In the genomic region with DNA sequence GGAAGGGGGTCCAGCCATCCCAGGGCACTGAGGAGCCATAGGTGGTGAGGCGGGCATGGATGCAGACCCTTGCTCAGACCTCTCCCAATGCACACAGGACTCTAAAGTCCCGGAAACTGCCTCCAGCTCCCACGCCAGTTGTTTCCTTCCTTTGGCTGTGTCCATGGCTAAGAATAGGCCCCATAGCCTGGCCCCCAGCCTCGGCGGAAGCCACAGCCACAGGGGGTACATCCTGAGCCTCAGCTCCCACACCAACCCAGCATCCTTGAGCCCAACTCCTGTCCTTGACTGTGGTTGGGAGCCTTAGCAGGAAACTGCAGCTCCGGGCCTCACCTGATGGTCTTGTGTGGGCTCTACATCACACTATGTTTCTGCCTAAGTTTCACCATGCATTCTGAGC, we compare ENCODE assay signal across 8 mouse cellular contexts. TPM values are rescaled to one million over a fixed set of nuclear protein-coding genes. Genes with fewer than 3 reads are reported as not detected.
DNase-seq lines count a peak whose midpoint lies in the region; ATAC-seq and TF ChIP-seq lines count a peak whose summit lies in the region.

No protein-coding gene starts in this region.

- no peak overlapping the region for H3K4me3 ChIP-seq in embryonic facial prominence, embryonic 12.5 days
- no peak overlapping the region for H3K4me3 ChIP-seq in hindbrain, embryonic 16.5 days (ENCODE audit: low read length)
- no peak overlapping the region for H3K4me3 ChIP-seq in liver, postnatal 0 days (ENCODE audit: low read depth, low read length)

- peak; percentile 70 to 77 for DNase-seq in adrenal gland, adult (ENCODE audit: inconsistent age in 2 of 2, low spot score in 1 of 2)
- DNase-seq in adrenal gland, adult 8-10 months: no peak
- no peak for DNase-seq in liver, postnatal 0 days
- no peak for DNase-seq in embryo, embryonic 9.5 days (ENCODE audit: extremely low spot score)
- DNase-seq in cerebellum, postnatal 10 days: no peak
- DNase-seq in frontal cortex, postnatal 25 days (ENCODE audit: low spot score in 2 of 2): no peak

- no peak overlapping the region for H3K4me2 ChIP-seq in embryonic facial prominence, embryonic 12.5 days (replicated peaks)
- no peak overlapping the region for H3K4me2 ChIP-seq in hindbrain, embryonic 16.5 days (ENCODE audit: low read length)
- no peak overlapping the region for H3K4me2 ChIP-seq in liver, postnatal 0 days (ENCODE audit: low read depth, low read length)

- peaks cover 22% of the 10 kb centered on the region for H3K4me1 ChIP-seq in embryonic facial prominence, embryonic 12.5 days
- H3K4me1 ChIP-seq in hindbrain, embryonic 16.5 days (ENCODE audit: control insufficient read depth, insufficient read depth, low read depth, low read length): peaks cover 7% of the 10 kb centered on the region
- H3K4me1 ChIP-seq in liver, postnatal 0 days (ENCODE audit: insufficient read depth): peaks cover 12% of the 10 kb centered on the region; the same call in 1 of the 2 replicates

- no peak for TF ChIP-seq CTCF in liver, postnatal 0 days (IDR thresholded peaks at IDR 0.05; ENCODE audit: low read depth)

- peak; percentile 52; the same call in 1 of the 2 replicates for TF ChIP-seq EP300 in liver, postnatal 0 days (IDR thresholded peaks at IDR 0.05; ENCODE audit: low read depth)

- H3K27me3 ChIP-seq in embryonic facial prominence, embryonic 12.5 days: peaks cover 5% of the 10 kb centered on the region; the same call in 1 of the 2 replicates
- no peaks in the 10 kb centered on the region for H3K27me3 ChIP-seq in hindbrain, embryonic 16.5 days (replicated peaks; ENCODE audit: control insufficient read depth, insufficient read depth, low read length)
- no peaks in the 10 kb centered on the region for H3K27me3 ChIP-seq in liver, postnatal 0 days (ENCODE audit: insufficient read depth, low read length)

- H3K27ac ChIP-seq in embryonic facial prominence, embryonic 12.5 days: no peak overlapping the region
- H3K27ac ChIP-seq in hindbrain, embryonic 16.5 days (ENCODE audit: low read depth, low read length): 0 out of 2 replicates have a peak overlapping the region, but pooled peaks have one; percentile 29
- H3K27ac ChIP-seq in liver, postnatal 0 days (ENCODE audit: low read depth): peak overlapping the region; percentile 56

- peaks cover 55% of the 10 kb centered on the region for H3K36me3 ChIP-seq in embryonic facial prominence, embryonic 12.5 days
- H3K36me3 ChIP-seq in hindbrain, embryonic 16.5 days (ENCODE audit: control insufficient read depth, insufficient read depth, low read length): peaks cover 45% of the 10 kb centered on the region
- H3K36me3 ChIP-seq in liver, postnatal 0 days (replicated peaks; ENCODE audit: insufficient read depth, low read length): peaks cover 44% of the 10 kb centered on the region

- no peaks in the 10 kb centered on the region for H3K9me3 ChIP-seq in embryonic facial prominence, embryonic 12.5 days
- H3K9me3 ChIP-seq in hindbrain, embryonic 16.5 days (ENCODE audit: control insufficient read depth, low read length): no peaks in the 10 kb centered on the region
- H3K9me3 ChIP-seq in liver, postnatal 0 days (ENCODE audit: low read length): no peaks in the 10 kb centered on the region

- ATAC-seq in embryonic facial prominence, embryonic 12.5 days (ENCODE audit: insufficient number of reproducible peaks, insufficient read depth, low FRiP score, low TSS enrichment): no peak
- no peak; the same call in 1 of the 2 replicates for ATAC-seq in hindbrain, embryonic 16.5 days
- peak; percentile 37 for ATAC-seq in liver, postnatal 0 days

- WGBS in embryonic facial prominence, embryonic 12.5 days: 75% methylated on average over 6 of the region's 6 CpGs
- WGBS in hindbrain, embryonic 16.5 days: 72% methylated on average over 6 of the region's 6 CpGs
- 35% methylated on average over 6 of the region's 6 CpGs for WGBS in liver, postnatal 0 days (ENCODE audit: insufficient replicate concordance)

- peak overlapping the region; percentile 12; the same call in 1 of the 2 replicates for H3K9ac ChIP-seq in embryonic facial prominence, embryonic 12.5 days
- H3K9ac ChIP-seq in hindbrain, embryonic 16.5 days (ENCODE audit: low read depth, low read length): no peak overlapping the region
- no peak overlapping the region for H3K9ac ChIP-seq in liver, postnatal 0 days (replicated peaks)

RNA-seq across cellular contexts. Expression of a gene that starts 1.7 kb away (rescaled TPM):
- 10 to 100 TPM; 35.6 to 52.1 (median 42.0) TPM for total RNA-seq in adrenal gland, adult 8-10 months (2022)
- polyA plus RNA-seq in embryonic facial prominence, embryonic 12.5 days (2016; fragmentation: Nextera tagmentation; extraction: Ambion mirVana): 2.8 and 3.1 TPM in 2 replicates
- polyA plus RNA-seq in hindbrain, embryonic 16.5 days (2015; fragmentation: Nextera tagmentation; extraction: Ambion mirVana): 5.4 and 6.3 TPM in 2 replicates
- 5.2 and 5.4 TPM in 2 replicates for polyA plus RNA-seq in liver, postnatal 0 days (2015; fragmentation: Nextera tagmentation; extraction: Ambion mirVana)

RNA-seq across cellular contexts. Expression of a gene that starts 6.0 kb away (rescaled TPM):
- total RNA-seq in adrenal gland, adult 8-10 months (2022): 10 to 100 TPM; 37.7 to 47.5 (median 42.5) TPM
- 61.0 and 62.2 TPM in 2 replicates for polyA plus RNA-seq in embryonic facial prominence, embryonic 12.5 days (2016; fragmentation: Nextera tagmentation; extraction: Ambion mirVana)
- polyA plus RNA-seq in hindbrain, embryonic 16.5 days (2015; fragmentation: Nextera tagmentation; extraction: Ambion mirVana): 26.3 and 30.6 TPM in 2 replicates
- 12.4 and 12.9 TPM in 2 replicates for polyA plus RNA-seq in liver, postnatal 0 days (2015; fragmentation: Nextera tagmentation; extraction: Ambion mirVana)

RNA-seq across cellular contexts. Expression of a gene that starts 16.2 kb away (rescaled TPM):
- total RNA-seq in adrenal gland, adult 8-10 months (2022): 10 to 100 TPM in 2 of 4 experiments, 1 to 10 TPM in 2; 3.7 to 17.7 (median 9.3) TPM
- polyA plus RNA-seq in embryonic facial prominence, embryonic 12.5 days (2016; fragmentation: Nextera tagmentation; extraction: Ambion mirVana): not detected in 2 replicates
- not detected in 2 replicates for polyA plus RNA-seq in hindbrain, embryonic 16.5 days (2015; fragmentation: Nextera tagmentation; extraction: Ambion mirVana)
- 0.02 and 0.08 TPM in 2 replicates for polyA plus RNA-seq in liver, postnatal 0 days (2015; fragmentation: Nextera tagmentation; extraction: Ambion mirVana)

RNA-seq across cellular contexts. Expression of a gene that starts 23.4 kb away (rescaled TPM):
- 100 to 1,000 TPM in 3 of 4 experiments, 10 to 100 TPM in 1; 94.2 to 121 (median 112) TPM for total RNA-seq in adrenal gland, adult 8-10 months (2022)
- polyA plus RNA-seq in embryonic facial prominence, embryonic 12.5 days (2016; fragmentation: Nextera tagmentation; extraction: Ambion mirVana): 130 and 132 TPM in 2 replicates
- 31.7 TPM in 2 replicates for polyA plus RNA-seq in hindbrain, embryonic 16.5 days (2015; fragmentation: Nextera tagmentation; extraction: Ambion mirVana)
- polyA plus RNA-seq in liver, postnatal 0 days (2015; fragmentation: Nextera tagmentation; extraction: Ambion mirVana): 26.4 and 27.1 TPM in 2 replicates

RNA-seq across cellular contexts. Expression of a gene that starts 30.4 kb away (rescaled TPM):
- total RNA-seq in adrenal gland, adult 8-10 months (2022): 10 to 100 TPM; 18.3 to 25.7 (median 22.0) TPM
- 13.9 and 14.5 TPM in 2 replicates for polyA plus RNA-seq in embryonic facial prominence, embryonic 12.5 days (2016; fragmentation: Nextera tagmentation; extraction: Ambion mirVana)
- 17.5 and 19.0 TPM in 2 replicates for polyA plus RNA-seq in hindbrain, embryonic 16.5 days (2015; fragmentation: Nextera tagmentation; extraction: Ambion mirVana)
- polyA plus RNA-seq in liver, postnatal 0 days (2015; fragmentation: Nextera tagmentation; extraction: Ambion mirVana): 6.8 and 7.9 TPM in 2 replicates

Comparison
In these comparisons a context has a peak if more than half of its experiments do, and no peak if none do; other contexts are left out.
1. DNase-seq: peak in adrenal gland, adult (2 of 2); none in adrenal gland, adult 8-10 months (single experiment), liver, postnatal 0 days (single experiment), embryo, embryonic 9.5 days (single experiment), cerebellum, postnatal 10 days (0 of 2) and frontal cortex, postnatal 25 days (0 of 2).